Mouse (Mus musculus) adrenal gland, adult 10 weeks (tissue): ENCODE data around the gene Pde3a. TPM values are rescaled to one million over a fixed set of nuclear protein-coding genes. Genes with fewer than 3 reads are reported as not detected.

Experiments
- polyA plus RNA-seq: library from polyadenylated mRNA; stranded (reverse); fragments of 350-450 nt; fragmentation: Illumina TruSeq; extraction: RNeasy Lipid Tissue Mini Kit (QIAGEN cat#74804); gene quantifications from one replicate; pipeline ENCODE4 v1.2.3, GENCODE M21; 2014; ENCODE audit warnings: low read depth, low replicate concordance

Gene Pde3a
- 21.9 TPM for polyA plus RNA-seq

GRCm38 (mm10) chr6:141248691-141249584, at the start of gene Pde3a:
Gene Pde3a, plus strand, starts transcription at chr6:141249269.

DNA sequence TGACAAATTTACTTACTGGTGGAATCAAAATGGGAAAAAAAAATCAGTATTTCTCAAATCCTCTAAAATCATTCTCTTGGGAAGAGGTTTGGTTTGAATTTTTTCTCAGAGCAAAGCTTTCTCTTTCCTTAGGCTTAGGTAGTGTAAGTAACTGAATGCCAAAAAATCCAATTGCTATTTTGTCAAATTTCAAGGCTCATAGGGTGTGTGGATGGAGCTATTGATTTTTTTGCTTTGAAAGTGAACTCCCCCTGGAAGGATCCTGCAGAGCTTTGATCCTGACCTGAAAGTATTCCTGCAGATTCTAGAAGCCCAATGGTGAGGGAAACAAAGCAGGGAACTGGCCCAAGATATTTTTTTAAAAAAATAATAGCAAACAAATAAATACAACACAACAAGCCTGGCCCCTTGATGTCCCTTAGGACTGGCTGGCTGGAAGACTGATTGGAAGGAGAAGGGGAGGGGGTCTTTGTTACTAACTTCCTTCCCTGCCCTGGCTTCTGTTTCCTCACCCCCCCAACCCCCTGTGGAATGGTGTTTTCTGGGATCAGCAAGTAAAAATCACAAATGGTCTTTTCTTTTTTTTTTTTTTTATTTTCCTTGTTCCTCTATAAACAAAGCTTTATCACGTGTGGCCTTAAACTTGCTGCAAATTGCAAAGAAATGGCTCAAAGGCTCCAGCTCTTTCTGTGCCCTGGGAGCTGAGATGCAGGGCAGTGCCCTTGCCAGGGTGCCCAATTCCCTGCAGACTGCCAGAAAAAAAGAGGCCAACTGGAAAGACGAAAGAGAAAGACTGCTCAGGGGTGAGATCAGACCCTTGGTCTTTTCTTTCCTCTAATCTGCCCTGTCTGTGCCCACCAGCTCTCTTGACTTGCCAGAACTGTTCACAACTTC, 274.9 kb downstream of the Pde3a start, which contains the start of gene Slco1c1:
Slco1c1 (plus strand) TSS at position 622 of the 894 bp plus-strand sequence.

